ENCODE assay signal across 18 mouse cellular contexts in the genomic region with DNA sequence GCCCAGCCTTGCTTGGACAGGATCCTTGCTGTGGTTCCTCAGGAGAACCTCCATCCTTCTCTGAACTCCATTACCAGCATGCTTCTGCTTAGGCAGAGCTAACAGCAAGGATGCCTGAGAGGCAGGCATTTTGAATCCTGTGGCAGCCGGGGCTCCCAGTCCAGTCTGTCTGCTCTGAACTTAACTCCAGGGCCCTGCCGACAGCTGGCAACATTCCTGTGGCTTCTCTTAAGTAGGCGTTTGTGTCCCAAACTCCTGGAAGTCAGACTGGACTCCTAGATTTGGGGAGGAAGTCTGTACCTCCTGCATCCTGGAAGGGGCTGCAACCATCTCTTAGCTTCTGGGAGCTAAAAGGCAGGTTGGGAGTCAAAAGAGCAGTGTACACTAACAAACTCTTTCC. TPM values are rescaled to one million over a fixed set of nuclear protein-coding genes. Genes with fewer than 3 reads are reported as not detected.
DNase-seq lines count a peak whose midpoint lies in the region; ATAC-seq and TF ChIP-seq lines count a peak whose summit lies in the region.
"Had no signal": no experiment of that assay in that cellular context is flagged by ENCODE, and none has a peak within 500 bp of the region (broad histone marks: within the 10 kb centered on the region; RNA-seq: fewer than 3 reads in every experiment).

No protein-coding gene starts in this region.

- no peak for ATAC-seq in kidney, embryonic 14.5 days (ENCODE audit: low FRiP score, low TSS enrichment)
- ATAC-seq in embryonic facial prominence, embryonic 14.5 days (ENCODE audit: low read depth): no peak
- ATAC-seq in lung, postnatal 0 days: no peak
- ATAC-seq in midbrain, embryonic 14.5 days (ENCODE audit: low FRiP score, low TSS enrichment): no peak
- no peak for ATAC-seq in frontal cortex, adult (ENCODE audit: low TSS enrichment)
- ATAC-seq: CD4-positive, CD25-positive, alpha-beta regulatory T cell, adult 4 months; liver, embryonic 12.5 days; midbrain, embryonic 16.5 days had no signal

- TF ChIP-seq EP300 in lung, postnatal 0 days (IDR thresholded peaks at IDR 0.05): no peak

- H3K27me3 ChIP-seq in kidney, embryonic 14.5 days (ENCODE audit: control insufficient read depth, insufficient read depth, low read length): no peaks in the 10 kb centered on the region
- H3K27me3 ChIP-seq in embryonic facial prominence, embryonic 14.5 days (replicated peaks; ENCODE audit: control insufficient read depth, insufficient read depth, low read length): no peaks in the 10 kb centered on the region
- H3K27me3 ChIP-seq in lung, postnatal 0 days (replicated peaks; ENCODE audit: insufficient read depth, low read length): no peaks in the 10 kb centered on the region
- peaks cover 5% of the 10 kb centered on the region; the same call in 1 of the 2 replicates for H3K27me3 ChIP-seq in midbrain, embryonic 14.5 days (ENCODE audit: control insufficient read depth, insufficient read depth, low read length)

- peaks cover 19% of the 10 kb centered on the region for H3K36me3 ChIP-seq in kidney, embryonic 14.5 days (ENCODE audit: control insufficient read depth, insufficient read depth, low read length)
- peaks cover 17% of the 10 kb centered on the region for H3K36me3 ChIP-seq in embryonic facial prominence, embryonic 14.5 days (ENCODE audit: control insufficient read depth, insufficient read depth, low read length)
- no peaks in the 10 kb centered on the region for H3K36me3 ChIP-seq in lung, postnatal 0 days (ENCODE audit: insufficient read depth, low read length)
- H3K36me3 ChIP-seq in midbrain, embryonic 14.5 days (ENCODE audit: control insufficient read depth, insufficient read depth, low read length): peaks cover 22% of the 10 kb centered on the region

- H3K9ac ChIP-seq in kidney, embryonic 14.5 days (ENCODE audit: low read depth, low read length): 0 out of 2 replicates have a peak overlapping the region, but pooled peaks have one; percentile 4
- H3K9ac ChIP-seq in embryonic facial prominence, embryonic 14.5 days (ENCODE audit: low read depth, low read length): no peak overlapping the region
- no peak overlapping the region for H3K9ac ChIP-seq in lung, postnatal 0 days (replicated peaks; ENCODE audit: low read depth)
- H3K9ac ChIP-seq in midbrain, embryonic 14.5 days (replicated peaks; ENCODE audit: low read length): no peak overlapping the region
- H3K9ac ChIP-seq: hindbrain, embryonic 15.5 days; liver, embryonic 12.5 days; neural tube, embryonic 13.5 days had no signal

- H3K4me2 ChIP-seq in kidney, embryonic 14.5 days (replicated peaks; ENCODE audit: low read depth, low read length): no peak overlapping the region
- H3K4me2 ChIP-seq in embryonic facial prominence, embryonic 14.5 days (ENCODE audit: low read depth, low read length): no peak overlapping the region
- H3K4me2 ChIP-seq in lung, postnatal 0 days (replicated peaks; ENCODE audit: low read depth, low read length): no peak overlapping the region
- no peak overlapping the region for H3K4me2 ChIP-seq in midbrain, embryonic 14.5 days (ENCODE audit: low read length)
- H3K4me2 ChIP-seq: hindbrain, embryonic 15.5 days; liver, embryonic 12.5 days; neural tube, embryonic 13.5 days had no signal

- H3K4me1 ChIP-seq in kidney, embryonic 14.5 days (ENCODE audit: control insufficient read depth, insufficient read depth, low read length): peaks cover 20% of the 10 kb centered on the region
- peaks cover 23% of the 10 kb centered on the region for H3K4me1 ChIP-seq in embryonic facial prominence, embryonic 14.5 days (ENCODE audit: control insufficient read depth, insufficient read depth, low read length)
- H3K4me1 ChIP-seq in lung, postnatal 0 days (ENCODE audit: insufficient read depth, low read depth, low read length): peaks cover 6% of the 10 kb centered on the region; the same call in 1 of the 2 replicates
- H3K4me1 ChIP-seq in midbrain, embryonic 14.5 days (ENCODE audit: control insufficient read depth, insufficient read depth, low read length): peaks cover 20% of the 10 kb centered on the region

- no peak for DNase-seq in kidney, adult 18-20 months
- DNase-seq in NIH3T3 (ENCODE audit: low read depth): peak; percentile 77
- peak; percentile 48 for DNase-seq in embryonic facial prominence, embryonic 14.5 days (ENCODE audit: low spot score)
- DNase-seq in lung, postnatal 0 days (ENCODE audit: low spot score): peak; percentile 38
- no peak for DNase-seq in right cerebral cortex, adult 2 months (ENCODE audit: low spot score in 2 of 2)
- DNase-seq in midbrain, embryonic 14.5 days: no peak
- DNase-seq: adrenal gland, postnatal 10 days; cerebellum, adult 9-10 months; kidney, adult 11 months; retina, postnatal 1 day had no signal

- WGBS in kidney, embryonic 14.5 days: 65% methylated on average over 3 of the region's 3 CpGs
- 16% methylated on average over 3 of the region's 3 CpGs for WGBS in embryonic facial prominence, embryonic 14.5 days
- WGBS in lung, postnatal 0 days: 30% methylated on average over 3 of the region's 3 CpGs
- WGBS in midbrain, embryonic 14.5 days: 71% methylated on average over 3 of the region's 3 CpGs

- TF ChIP-seq CTCF in lung, postnatal 0 days (IDR thresholded peaks at IDR 0.05): no peak

- no peak overlapping the region for H3K27ac ChIP-seq in kidney, embryonic 14.5 days (ENCODE audit: low read depth, low read length)
- no peak overlapping the region for H3K27ac ChIP-seq in embryonic facial prominence, embryonic 14.5 days (replicated peaks; ENCODE audit: low read depth, low read length)
- H3K27ac ChIP-seq in lung, postnatal 0 days (ENCODE audit: low read length): peak overlapping the region; percentile 4; the same call in 1 of the 2 replicates
- H3K27ac ChIP-seq in midbrain, embryonic 14.5 days (replicated peaks; ENCODE audit: low read depth, low read length): no peak overlapping the region
- H3K27ac ChIP-seq: hindbrain, embryonic 15.5 days; layer of hippocampus, adult 2 months; liver, embryonic 12.5 days; neural tube, embryonic 13.5 days had no signal

- H3K9me3 ChIP-seq in kidney, embryonic 14.5 days (ENCODE audit: control insufficient read depth, low read length): no peaks in the 10 kb centered on the region
- no peaks in the 10 kb centered on the region for H3K9me3 ChIP-seq in embryonic facial prominence, embryonic 14.5 days (ENCODE audit: control insufficient read depth, low read length)
- H3K9me3 ChIP-seq in lung, postnatal 0 days (ENCODE audit: low read length): no peaks in the 10 kb centered on the region
- no peaks in the 10 kb centered on the region for H3K9me3 ChIP-seq in midbrain, embryonic 14.5 days (ENCODE audit: control insufficient read depth, low read length)
- H3K9me3 ChIP-seq: hindbrain, embryonic 15.5 days; liver, embryonic 12.5 days; neural tube, embryonic 13.5 days had no signal

- no peak overlapping the region for H3K4me3 ChIP-seq in kidney, embryonic 14.5 days (ENCODE audit: low read length)
- no peak overlapping the region for H3K4me3 ChIP-seq in embryonic facial prominence, embryonic 14.5 days (ENCODE audit: low read depth, low read length)
- no peak overlapping the region for H3K4me3 ChIP-seq in lung, postnatal 0 days (ENCODE audit: low read depth, low read length)
- H3K4me3 ChIP-seq in midbrain, embryonic 14.5 days (replicated peaks; ENCODE audit: low read depth, low read length): no peak overlapping the region
- H3K4me3 ChIP-seq: hindbrain, embryonic 15.5 days; layer of hippocampus, adult 2 months; liver, embryonic 12.5 days; neural tube, embryonic 13.5 days had no signal

RNA-seq across cellular contexts. Expression of a gene that starts 3.0 kb away (rescaled TPM):
- polyA plus RNA-seq in kidney, embryonic 14.5 days (2014; fragmentation: Nextera tagmentation; extraction: Ambion mirVana): 10.9 and 11.5 TPM in 2 replicates
- polyA plus RNA-seq in embryonic facial prominence, embryonic 14.5 days (2014; fragmentation: Nextera tagmentation; extraction: Ambion mirVana): 23.9 and 27.3 TPM in 2 replicates
- polyA plus RNA-seq in lung, postnatal 0 days (2015; fragmentation: Nextera tagmentation; extraction: Ambion mirVana): 20.0 and 22.6 TPM in 2 replicates
- 1.9 and 3.8 TPM in 2 replicates for polyA plus RNA-seq in midbrain, embryonic 14.5 days (2014; fragmentation: Nextera tagmentation; extraction: Ambion mirVana)
- polyA plus RNA-seq: CD4-positive, CD25-positive, alpha-beta regulatory T cell, adult 4 months had no signal

Comparison
In these comparisons a context has a peak if more than half of its experiments do, and no peak if none do; other contexts are left out.
1. DNase-seq: peak in NIH3T3 (single experiment), embryonic facial prominence, embryonic 14.5 days (single experiment) and lung, postnatal 0 days (single experiment); none in kidney, adult 18-20 months (single experiment), right cerebral cortex, adult 2 months (0 of 2) and midbrain, embryonic 14.5 days (single experiment).